Mouse (Mus musculus) kidney, postnatal 10 days (tissue): ENCODE data around the gene Ctsf.
"Not testable (repeated sequence)": the region's sequence is repeated elsewhere in the genome, so short reads cannot be mapped to it uniquely, and the experiment has no call there.

Source experiments
- DNase-seq: peaks from one replicate; pipeline ENCODE4 v3.0.0; 2021; ENCODE audit warnings: mixed read lengths

The Ctsf gene

DNA sequence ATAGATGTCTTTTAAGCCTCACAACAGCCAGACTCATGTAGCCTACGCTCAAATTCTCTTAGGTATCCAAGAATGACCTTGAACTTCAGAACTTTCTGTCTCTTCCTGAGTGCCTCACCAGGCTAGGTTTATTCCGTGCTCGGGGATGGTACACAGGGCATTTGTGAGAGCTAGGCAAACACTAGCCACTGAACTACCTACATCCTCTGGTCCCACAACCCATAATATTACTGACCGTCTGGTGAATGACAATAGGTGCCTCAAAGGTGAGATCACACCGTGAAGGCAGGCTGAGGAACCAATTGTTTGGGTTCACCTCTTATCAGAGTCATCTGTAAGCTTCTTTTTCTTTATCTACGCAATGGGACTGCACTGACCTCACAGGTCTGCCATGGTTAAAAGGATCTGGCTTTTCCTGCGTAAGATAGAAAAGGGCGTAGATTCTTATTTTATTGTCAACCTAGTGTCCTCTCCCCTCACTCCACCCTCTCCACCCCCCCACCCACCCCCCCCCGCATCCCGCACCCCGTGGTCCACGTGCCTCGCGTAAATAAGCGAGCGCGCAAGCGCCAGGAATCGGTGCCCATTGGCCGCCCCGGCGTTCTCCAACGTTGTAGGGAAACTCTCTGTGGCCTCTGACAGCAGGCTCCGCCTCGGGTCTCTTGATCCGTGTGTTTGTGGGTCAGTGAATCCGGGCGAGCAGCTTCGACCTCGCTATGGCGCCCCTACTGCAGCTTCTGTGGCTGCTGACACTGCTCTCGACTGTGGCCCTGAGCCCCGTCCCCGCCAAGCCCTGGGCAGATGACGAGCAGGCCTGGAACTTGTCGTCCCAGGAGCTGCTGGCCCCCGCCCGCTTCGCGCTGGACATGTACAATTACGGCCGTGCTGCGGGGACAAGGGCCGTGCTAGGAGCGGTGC is at the start of gene Ctsf:
Gene Ctsf, plus strand, starts transcription at position 579 of the 918 bp plus-strand sequence.
- peak; percentile 91 for DNase-seq

DNA sequence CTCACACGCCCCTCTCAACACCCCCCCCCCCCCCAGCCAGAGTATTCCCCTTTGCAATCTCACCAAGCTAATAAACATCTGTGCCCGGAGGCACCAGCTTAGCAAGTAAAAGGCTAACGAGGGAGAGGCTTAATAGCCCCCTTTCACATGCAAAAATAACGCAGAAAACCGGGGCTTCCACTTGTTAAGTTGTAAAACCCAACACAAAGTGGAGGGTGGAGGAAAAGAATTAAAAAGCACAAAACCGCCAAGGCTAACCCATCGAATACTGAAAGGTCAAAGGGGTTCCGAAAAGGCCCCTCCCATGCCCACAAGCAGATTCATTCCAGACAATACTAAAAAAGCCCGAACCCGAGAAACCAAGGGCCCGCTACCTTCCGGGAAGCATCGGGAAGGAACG is 44.6 kb upstream of the Ctsf start:
- no peak for DNase-seq

DNA sequence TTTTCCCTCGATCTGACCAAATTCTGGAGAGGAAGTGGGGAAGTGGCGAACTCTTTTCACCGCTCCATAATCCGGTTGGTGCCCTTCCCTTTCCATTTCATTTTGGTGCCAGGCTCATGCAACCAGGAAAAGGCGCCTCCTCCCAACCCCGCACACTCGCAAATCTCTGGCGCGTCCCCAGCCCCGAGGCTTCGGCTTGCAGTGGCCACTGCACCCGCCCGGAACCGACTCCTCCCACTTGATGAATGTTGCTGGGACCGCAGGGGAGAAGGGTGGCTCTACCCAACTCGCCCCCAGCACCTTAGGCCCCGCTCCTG is 44.2 kb upstream of the Ctsf start:
- DNase-seq: no peak

DNA sequence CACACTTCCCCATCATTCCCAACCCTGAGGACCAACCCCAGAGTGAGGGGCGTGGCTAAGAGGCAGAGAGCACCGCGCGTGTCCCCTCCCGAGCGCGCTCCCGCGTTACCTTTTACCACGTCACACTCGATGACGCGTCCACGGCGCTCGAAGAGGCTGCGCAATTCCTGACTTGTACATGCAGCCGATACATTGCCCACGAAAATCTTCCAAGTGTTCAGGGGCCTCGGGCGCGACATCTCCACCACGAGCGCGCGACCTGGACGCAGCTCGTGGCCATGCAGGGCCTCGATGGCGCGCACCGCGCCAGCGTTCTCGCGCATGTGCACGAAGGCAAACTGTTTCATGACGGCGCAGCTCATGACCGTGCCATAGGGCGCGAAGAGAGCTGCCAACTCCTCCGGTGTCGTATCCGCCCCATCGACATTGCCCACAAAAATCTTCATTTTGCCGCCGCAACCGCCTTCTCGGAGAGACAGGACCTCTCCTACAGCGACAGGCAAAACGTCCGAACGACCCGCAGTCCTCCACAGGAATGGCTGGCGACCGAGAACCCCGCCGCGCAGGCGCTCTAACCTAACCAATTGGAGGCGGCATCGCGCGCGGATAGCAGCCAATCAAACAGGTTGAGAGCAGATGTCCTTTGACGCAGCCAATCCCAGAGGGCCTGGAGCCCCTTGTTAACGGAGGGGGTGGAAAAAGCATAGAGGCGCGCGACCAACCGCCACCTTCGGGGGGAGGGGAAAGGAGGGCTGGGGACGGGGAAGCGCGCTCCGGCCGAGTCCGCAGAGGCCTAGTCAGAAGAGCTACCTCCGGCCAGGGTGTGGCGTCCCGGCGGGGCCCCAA is 43.6 kb upstream of the Ctsf start, which contains the start of the genes Gm21992 and Rbm14:
Gene Gm21992, minus strand, starts transcription at position 550 of the 846 bp plus-strand sequence.
Gene Rbm14, minus strand, starts transcription at position 572 of the 846 bp plus-strand sequence.
- DNase-seq: peak; percentile 98

DNA sequence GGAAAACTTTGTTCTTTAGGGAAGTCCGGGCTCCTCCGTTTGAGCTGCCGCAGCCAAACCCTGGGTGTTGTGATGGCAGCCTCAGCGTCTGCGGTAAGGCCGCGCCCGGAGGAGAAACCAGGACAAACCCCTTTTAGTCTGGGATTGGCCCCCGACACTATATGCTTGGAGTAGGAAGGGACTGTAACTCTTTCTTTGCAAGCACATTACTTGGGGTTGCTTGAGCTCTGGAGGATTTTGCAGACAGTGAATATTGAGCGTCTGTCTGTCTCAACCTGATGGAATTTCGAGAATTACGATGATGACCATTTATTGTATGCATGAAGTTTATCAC is 43.1 kb upstream of the Ctsf start:
- DNase-seq: no peak

DNA sequence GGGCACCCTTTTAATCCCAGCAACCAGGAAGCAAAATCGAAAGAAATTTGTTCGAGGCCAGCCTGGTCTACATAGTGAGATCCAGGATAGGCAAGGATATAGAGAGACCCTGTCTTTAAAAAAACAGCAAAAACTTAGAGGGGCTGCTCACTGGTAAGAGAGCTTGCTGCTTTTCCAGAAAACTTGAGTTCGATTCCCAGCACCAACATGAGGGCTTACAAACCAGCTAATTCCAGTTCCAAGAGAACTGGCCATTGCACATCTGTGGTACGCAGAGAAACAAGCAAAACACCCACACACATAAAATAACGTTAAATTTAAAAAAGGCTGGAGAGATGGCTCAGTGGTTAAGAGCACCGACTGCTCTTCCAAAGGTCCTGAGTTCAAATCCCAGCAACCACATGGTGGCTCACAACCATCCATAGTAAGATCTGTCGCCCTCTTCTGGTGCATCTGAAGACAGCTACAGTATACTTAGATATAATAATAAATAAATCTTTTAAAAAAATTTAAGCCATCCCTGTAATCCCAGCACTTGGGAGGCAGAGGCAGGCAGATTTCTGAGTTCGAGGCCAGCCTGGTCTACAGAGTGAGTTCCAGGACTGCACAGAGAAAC is 42.5 kb upstream of the Ctsf start:
- not testable (repeated sequence) for DNase-seq

DNA sequence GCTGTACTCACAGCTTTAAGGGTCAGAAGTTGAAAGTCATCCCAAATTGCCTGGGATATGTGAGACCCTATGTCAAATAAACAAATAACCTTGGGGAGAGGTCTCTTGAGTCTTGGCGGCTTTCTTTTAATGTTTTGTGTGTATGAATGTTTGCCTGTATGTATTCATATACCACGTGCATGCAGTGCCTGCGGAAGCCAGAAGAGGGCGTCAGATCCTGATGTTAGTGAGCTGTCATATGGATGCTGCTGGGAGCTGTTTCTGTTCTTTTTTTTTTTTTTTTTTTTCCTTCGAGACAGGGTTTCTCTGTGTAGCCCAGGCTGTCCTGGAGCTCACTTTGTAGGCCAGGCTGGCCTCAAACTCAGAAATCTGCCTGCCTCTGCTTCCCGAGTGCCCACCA is 41.9 kb upstream of the Ctsf start:
- peak; percentile 61 for DNase-seq

DNA sequence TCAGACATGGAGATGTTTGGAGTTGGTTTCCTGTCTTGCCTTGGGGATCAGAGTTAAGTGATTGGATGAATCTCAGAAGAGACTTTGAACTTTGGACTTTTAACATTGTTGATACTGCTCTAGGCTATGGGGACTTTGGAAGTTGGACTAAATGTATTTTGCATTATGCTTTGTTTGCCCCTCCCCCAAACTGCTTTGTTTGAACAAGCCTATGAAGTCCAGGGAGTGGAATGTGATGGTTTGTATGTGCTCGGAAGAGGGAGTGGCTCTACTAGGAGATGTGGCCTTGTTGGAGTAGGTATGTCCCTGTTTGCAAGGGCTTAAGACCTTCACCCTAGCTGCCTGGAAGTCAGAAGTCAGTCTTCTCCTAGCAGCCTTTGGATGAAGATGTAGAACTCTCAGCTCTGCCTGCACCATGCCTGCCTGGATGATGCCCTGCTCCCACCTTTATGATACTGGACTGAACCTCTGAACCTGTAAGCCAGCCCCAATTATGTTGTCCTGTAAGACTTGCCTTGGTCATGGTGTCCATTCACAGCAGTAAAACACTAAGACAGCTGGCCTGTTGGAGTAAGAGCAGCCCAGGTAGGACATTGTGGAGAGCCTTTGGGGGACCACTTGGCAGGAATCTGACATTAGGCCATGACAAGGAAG is 37.6 kb upstream of the Ctsf start:
- no peak for DNase-seq

DNA sequence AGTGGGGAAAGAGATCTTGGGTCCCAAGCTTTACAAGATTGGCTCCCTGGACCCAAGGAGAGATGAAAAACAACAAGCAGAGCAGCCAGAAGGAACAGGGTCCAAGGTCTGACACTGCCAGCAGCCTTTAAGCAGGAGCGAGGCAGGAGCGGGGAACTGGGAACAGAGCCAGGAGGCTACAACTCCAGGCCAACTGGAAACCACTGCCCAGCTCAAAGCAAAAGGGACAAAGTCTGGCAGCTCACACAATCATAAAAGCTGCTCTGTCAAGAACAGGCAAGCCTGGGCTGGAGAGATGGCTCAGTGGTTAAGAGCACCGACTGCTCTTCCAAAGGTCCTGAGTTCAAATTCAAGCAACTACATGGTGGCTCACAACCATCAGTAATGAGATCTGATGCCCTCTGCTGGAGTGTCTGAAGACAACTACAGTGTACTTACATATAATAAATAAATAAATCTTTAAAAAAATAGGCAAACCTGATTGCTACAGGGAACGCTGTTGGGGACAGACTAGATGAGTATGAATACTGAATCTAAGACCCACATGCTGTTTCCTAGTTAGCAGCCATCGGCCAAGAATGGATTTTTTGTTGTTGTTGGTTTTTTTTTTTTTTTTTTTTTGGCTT is 34.1 kb upstream of the Ctsf start:
- DNase-seq: peak; percentile 91

DNA sequence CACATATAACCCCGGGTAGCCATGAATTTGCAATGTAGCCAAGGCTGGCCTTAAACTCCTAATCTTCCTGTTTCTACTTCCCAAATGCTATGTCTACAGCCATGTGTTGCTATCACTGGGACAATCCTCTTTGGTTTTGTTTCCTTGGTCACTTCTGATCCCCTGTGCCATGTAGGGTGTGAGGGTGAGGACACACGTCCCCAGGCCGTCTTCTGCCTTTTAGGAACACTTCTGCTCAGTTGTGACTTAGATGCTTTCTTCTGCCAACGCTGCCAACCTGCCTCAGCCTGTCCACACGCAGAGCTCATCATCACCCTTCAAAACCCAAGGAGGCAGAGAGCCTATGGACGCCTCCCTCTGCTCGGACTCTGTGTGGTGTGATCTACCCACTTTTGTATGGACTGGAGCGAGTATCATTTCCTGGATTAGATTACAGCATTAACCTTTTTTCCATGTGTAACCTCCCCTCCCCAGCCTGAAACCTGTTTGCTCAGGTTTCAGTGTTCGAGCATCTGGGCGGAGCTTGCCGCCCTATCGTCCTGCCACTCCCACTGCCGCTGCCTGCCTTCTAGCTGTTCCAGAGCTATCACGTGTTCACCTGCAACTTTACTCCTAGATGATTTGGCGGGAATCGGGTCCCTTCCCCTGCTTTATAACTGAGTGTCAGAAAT is 26.4 kb upstream of the Ctsf start:
- peak; percentile 57 for DNase-seq

DNA sequence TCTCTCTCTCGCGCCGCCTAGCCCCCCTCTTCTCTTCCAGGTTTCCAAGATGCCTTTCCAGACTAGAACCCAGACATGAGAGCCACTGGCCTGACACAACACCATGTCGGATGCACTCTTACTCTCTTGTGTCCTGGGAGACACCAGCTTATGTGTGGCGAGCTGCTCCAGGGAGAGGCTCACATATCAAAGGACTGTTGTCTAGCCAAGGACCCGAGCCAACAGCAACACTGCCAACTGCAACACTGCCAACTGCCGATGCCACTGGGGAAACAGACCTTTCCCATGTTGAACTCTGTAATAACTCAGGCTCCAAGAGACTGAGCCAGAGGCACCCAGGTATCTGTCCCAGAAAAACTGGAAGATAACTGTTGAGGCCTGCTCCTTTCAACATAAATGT is 25.8 kb upstream of the Ctsf start:
- DNase-seq: peak; percentile 25

DNA sequence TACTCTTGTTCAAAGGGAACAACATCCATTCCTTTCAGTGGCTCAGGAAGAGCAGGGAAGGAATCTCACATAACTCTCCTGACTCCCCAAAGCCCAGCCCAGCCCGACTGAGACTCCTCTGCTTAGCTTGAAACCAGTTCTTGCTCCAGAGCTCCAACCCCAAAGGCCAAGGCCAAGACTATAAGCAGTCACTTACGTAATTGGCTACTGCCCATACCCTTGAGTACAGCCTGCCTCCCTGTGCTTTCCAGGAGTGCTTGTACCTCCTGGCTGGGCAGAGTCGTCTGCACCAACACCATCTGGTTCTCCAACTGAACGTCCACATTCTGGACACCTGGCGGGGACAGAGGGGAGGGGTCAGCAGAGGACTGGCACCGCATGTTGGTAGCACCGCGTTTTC is 21.0 kb upstream of the Ctsf start:
- DNase-seq: no peak

DNA sequence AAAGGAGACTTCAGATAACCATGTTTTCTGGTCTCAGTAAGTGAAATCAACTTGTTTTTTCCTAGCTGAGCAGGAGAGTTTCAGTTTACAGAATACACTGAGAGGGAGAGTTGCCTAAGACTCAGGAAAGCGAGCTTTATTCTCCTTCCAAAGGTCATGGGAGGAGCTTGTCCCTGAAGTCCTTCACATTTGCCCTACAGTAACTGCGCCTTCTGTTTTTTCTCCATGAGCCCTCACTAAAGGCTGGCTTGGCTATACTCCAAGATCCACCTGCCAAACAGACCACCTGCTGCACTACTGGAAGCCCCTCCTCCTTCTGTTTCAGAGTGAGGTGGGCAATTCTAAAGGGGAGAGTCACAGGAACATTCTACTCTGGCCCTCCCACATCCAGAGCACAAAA is 18.8 kb upstream of the Ctsf start:
- DNase-seq: peak; percentile 24

DNA sequence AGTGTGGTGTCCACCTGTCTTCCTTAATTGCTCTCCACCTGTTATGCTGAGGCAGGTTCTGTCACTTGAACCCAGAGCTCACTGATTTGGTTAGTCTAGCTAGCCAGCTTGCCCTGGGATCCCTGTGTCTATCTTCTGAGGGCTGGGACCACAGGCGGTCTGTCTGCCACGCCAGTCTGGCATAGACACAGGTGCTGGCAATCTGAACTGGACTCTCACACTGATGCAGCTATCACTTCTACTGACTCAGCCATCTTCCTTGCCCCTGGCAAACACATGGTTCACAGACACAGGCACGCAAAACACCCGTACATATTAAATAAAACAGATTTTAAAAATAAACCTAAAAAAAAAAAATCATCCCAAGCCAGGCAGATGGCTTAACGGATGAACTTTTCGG is 17.9 kb upstream of the Ctsf start:
- DNase-seq: no peak

DNA sequence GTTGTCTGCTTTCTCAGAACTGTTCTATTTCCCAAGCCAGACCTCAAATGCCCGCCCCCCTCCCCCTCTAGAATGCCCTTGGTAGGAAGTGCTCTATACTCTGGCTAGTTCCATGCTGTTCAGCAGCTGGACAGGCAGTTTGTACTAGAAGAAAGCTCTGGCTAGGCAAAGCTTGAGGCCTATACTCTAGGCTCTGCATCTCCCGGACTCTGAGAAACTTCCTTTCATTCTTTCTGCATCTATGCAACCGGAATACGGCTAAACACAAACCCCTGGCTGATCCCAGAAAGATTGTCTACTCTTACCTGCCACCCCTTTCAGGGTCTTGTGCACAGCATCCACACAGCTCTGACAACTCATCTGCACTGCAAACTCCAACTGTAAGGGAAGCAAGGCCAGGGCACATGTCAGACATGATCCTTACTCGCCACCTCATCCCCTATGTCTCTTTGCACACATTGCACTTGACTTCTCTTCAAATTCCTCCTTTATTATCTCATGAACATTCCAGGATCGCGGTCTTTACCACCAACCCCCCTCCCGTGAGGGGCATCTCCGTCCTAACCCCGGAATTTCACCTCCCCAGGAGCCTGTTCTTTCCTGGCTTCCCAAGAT is 16.3 kb upstream of the Ctsf start:
- DNase-seq: no peak

DNA sequence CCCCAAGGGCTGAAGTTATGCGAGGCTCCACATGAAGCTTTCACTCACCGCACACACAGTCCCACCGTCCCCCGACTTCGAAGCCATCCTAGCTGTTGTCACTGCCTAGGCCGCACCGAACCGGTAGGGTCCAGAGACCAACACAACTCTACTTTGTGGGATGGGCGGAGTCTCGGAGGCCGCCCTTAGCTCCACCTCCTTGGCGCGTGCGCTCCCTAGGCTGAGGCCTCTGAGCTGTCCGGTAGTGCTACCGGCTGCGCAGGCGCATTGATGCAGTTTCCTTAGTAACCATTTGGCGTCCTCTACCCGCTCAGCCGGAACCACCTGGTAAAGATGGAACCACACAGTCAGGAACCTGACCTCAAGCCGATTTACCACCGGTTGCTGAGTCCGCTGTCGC is 15.8 kb upstream of the Ctsf start, which contains the start of the genes Ccs and Ccdc87:
Gene Ccs, minus strand, starts transcription at position 184 of the 400 bp plus-strand sequence.
Gene Ccdc87, plus strand, starts transcription at position 218 of the 400 bp plus-strand sequence.
- peak; percentile 98 for DNase-seq

DNA sequence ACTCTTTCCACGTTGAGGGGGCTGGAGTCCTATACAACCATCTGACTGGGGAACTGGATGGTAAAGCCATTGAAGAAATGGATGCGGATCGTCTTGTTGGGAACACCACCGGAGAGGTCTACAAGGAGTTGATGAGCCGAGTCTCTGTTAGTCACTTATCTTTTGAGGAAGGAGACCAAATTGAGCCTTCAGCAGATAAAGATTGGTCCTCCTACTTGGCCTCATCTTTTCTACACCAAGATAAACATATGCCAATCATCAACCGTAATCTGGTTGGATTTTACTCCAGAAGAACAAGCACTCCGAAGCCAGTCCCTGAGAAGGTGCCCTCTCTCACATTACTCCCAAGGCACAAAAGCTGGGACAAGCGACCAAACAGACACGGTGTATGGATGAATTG is 14.1 kb upstream of the Ctsf start:
- DNase-seq: no peak

DNA sequence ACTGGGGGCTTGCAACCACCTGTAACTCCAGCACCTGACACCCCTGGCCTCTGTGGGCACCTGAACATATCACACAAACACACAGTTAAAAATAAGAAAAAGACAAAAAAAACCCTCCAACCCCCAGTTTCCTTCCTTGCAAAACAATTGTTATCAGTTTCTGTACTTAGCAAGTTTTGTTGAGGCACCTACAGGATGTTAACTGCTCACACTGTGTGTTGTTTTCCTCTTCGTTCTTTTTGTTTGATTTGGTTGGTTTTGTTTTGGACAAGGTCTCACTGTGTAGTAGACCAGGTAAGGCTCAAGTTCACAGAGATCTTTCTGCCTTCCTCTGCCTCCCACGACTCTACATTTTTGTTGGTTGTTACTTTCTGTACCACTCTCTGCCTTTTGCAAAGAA is 12.3 kb upstream of the Ctsf start:
- no peak for DNase-seq

DNA sequence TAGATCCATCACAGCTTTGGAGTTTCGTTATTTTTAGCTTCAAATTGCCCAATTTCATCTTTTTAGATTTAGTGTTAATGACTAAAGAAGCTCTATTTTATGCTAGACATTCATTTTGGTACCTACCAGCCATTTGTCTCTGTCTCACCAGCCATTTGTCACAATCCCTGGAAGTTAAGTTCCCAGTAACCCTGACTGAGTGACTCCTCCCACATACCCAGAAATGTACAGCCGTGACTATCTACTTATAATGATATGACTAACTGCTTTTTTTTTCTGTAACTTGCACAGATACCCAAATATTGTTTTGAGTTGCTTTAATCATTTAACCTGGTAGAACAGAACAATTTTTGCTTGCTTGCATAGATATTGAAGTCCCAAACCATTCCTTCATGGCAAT is 9.1 kb upstream of the Ctsf start:
- no peak for DNase-seq

DNA sequence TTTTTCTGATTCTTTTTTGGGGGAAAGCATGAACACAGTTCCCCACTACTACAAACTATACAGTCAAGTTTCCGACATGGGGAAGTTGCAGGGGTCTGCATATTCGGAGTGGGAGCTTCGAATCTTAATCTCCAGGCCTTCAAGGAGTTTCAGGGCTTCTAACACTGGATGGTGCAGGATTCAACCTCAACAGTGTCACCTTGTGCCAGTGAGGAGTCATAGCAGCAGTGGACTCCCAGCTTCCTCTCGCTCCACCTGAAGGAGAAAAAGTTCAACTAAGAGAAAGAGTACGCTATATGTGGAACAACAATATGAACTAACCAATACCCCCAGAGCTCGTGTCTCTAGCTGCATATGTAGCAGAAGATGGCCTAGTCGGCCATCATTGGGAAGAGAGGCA is 7.4 kb upstream of the Ctsf start:
- DNase-seq: peak; percentile 54

DNA sequence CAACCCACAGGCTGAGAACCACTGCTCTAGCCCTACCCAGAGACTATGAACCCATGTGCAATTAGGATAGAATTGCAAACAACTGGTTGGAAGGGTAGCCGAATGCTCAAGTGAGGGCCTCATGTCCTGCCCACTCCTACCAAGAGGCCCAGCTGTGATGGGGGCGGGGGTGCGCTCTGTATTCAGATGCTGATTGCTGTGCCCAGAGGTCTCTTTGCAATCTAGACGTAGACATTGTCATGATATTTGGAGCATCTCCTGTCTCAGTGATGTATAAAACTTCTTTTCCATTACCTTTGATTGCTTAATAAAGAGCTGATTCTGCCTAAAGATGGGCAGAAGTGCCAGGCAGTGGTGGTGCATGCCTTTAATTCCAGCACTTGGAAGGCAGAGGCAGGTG is 5.1 kb upstream of the Ctsf start:
- no peak for DNase-seq
